Mouse (Mus musculus) liver, embryonic 15.5 days (tissue): Measurements from ENCODE around the gene Fam229b. TPM values are rescaled to one million over a fixed set of nuclear protein-coding genes. Genes with fewer than 3 reads are reported as not detected.

Experiments
- ATAC-seq: fragments of 200-750 bp; cut with Nextera tagmentation; 2 replicates; pipeline ENCODE4 v1.8.0; 2017; ENCODE audit warnings: moderate number of reproducible peaks, mild to moderate bottlenecking, moderate library complexity; ENCODE audit not compliant: insufficient read depth
- H3K27ac ChIP-seq: fragments of 300-500 bp; sonication (generic); replicated peaks from 2 replicates; pipeline ENCODE4 v1.5.1; 2015; ENCODE audit warnings: mild to moderate bottlenecking, inconsistent platforms
- H3K27me3 ChIP-seq: fragments of 300-500 bp; sonication (generic); 2 replicates; pipeline ENCODE4 v1.6.1; 2015; ENCODE audit warnings: mild to moderate bottlenecking, inconsistent platforms
- H3K36me3 ChIP-seq: fragments of 300-500 bp; sonication (generic); replicated peaks from 2 replicates; pipeline ENCODE4 v1.6.1; 2015; ENCODE audit warnings: moderate library complexity, mild to moderate bottlenecking, inconsistent platforms
- H3K4me1 ChIP-seq: fragments of 300-500 bp; sonication (generic); replicated peaks from 2 replicates; pipeline ENCODE4 v1.6.1; 2015; ENCODE audit warnings: inconsistent platforms
- H3K4me2 ChIP-seq: fragments of 300-500 bp; sonication (generic); 2 replicates; pipeline ENCODE4 v1.6.1; 2015; ENCODE audit warnings: moderate library complexity, mild to moderate bottlenecking, inconsistent platforms
- H3K4me3 ChIP-seq: fragments of 300-500 bp; sonication (generic); replicated peaks from 2 replicates; pipeline ENCODE4 v1.5.1; 2015; ENCODE audit warnings: mild to moderate bottlenecking, inconsistent platforms
- H3K9ac ChIP-seq: fragments of 300-500 bp; sonication (generic); 2 replicates; pipeline ENCODE4 v1.6.1; 2015; ENCODE audit warnings: moderate library complexity, mild to moderate bottlenecking, inconsistent platforms
- H3K9me3 ChIP-seq: fragments of 300-500 bp; sonication (generic); replicated peaks from 2 replicates; pipeline ENCODE4 v1.6.1; 2016; ENCODE audit warnings: inconsistent platforms
- WGBS: fragments of 180-500 bp; shearing (Covaris S2); methylation state at CpG from one replicate; pipeline ENCODE4 v1.1.7; 2015; ENCODE audit warnings: mixed read lengths; ENCODE audit not compliant: insufficient replicate concordance; 5-methylcytosine and 5-hydroxymethylcytosine counted together
- polyA plus RNA-seq: library from polyadenylated mRNA; unstranded; fragments of >200 nt; fragmentation: Nextera tagmentation; extraction: Ambion mirVana; gene quantifications from 2 replicates; pipeline ENCODE4 v1.2.1, GENCODE M21; 2015

Fam229b gene
- polyA plus RNA-seq, 1 experiment from 2014 or later, result 0.89 TPM

DNA sequence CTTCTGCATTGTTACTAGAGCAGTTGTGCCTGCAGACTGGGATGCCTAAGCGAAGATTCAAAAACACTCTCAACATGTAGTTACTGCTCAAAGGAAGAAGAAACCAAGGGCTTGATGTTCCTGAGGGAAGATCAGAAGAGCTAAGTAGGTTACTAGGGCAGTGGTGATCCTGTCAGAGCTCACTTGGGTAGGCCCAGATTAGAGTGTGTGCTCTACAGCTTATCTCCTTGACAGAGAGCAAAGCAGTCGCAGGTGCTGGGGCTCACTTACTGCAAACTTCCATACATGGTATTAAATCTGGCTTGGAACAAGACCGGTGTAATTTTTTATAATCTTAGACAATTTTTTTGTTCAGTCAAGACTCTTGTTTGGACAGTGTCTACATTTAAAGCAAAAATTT lies 4.1 kb upstream of the Fam229b start:
- WGBS, result 75% methylated on average over 3 of the region's 3 CpGs
- H3K27me3 ChIP-seq, result no peaks in the 10 kb centered on the region
- no peak overlapping the region for H3K4me2 ChIP-seq
- ATAC-seq, result no peak
- H3K4me1 ChIP-seq, result peaks cover 25% of the 10 kb centered on the region
- no peak overlapping the region for H3K27ac ChIP-seq
- H3K36me3 ChIP-seq, result peaks cover 17% of the 10 kb centered on the region
- no peaks in the 10 kb centered on the region for H3K9me3 ChIP-seq
- no peak overlapping the region for H3K9ac ChIP-seq
- H3K4me3 ChIP-seq, result no peak overlapping the region

DNA sequence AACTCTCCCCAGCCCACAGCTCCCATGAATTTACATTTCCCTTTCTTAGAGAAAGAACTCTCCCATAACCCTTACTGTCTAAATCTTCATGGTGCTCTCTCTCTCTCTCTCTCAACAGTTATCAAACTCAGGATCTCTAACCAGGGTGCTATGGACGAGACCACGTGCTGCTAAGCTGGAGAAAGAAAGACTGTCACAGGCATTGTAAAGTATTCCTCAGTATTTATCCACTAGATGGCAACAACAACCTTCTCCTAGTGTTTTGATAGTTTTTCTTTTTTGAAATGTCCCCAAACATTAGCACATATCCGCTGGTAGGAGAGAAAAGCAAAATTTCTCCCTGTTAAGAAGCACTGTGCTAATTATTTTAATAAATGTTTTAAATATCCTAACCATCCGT lies 12.3 kb downstream of the Fam229b start:
- no peaks in the 10 kb centered on the region for H3K27me3 ChIP-seq
- 23% methylated on average over 4 of the region's 4 CpGs for WGBS
- ATAC-seq, result no peak
- no peaks in the 10 kb centered on the region for H3K36me3 ChIP-seq
- H3K9ac ChIP-seq, result no peak overlapping the region
- no peak overlapping the region for H3K4me2 ChIP-seq
- no peak overlapping the region for H3K27ac ChIP-seq
- no peaks in the 10 kb centered on the region for H3K4me1 ChIP-seq
- no peaks in the 10 kb centered on the region for H3K9me3 ChIP-seq
- H3K4me3 ChIP-seq, result no peak overlapping the region

DNA sequence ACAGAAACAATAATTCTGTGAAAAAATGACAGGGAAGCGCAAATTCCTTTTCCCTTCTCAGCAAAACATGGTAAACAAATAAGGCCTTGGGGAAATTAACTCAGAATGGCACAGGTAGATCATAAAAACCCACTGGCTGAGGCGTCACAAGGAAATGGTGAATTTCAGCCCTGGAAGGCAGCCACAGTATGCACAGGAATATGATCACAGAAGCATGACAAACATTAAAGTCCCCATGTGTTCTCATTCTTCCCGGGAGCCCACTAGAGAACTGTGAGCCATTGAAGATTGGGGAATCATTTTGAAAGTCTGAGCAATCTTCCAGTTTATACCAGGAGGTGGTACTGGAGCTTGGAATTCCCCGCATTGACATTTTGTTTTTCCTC lies 24.2 kb downstream of the Fam229b start:
- WGBS, result 56% methylated on average over 4 of the region's 4 CpGs
- H3K4me1 ChIP-seq, result no peaks in the 10 kb centered on the region
- no peak for ATAC-seq
- no peak overlapping the region for H3K4me3 ChIP-seq
- H3K27me3 ChIP-seq, result no peaks in the 10 kb centered on the region
- no peak overlapping the region for H3K9ac ChIP-seq
- no peaks in the 10 kb centered on the region for H3K9me3 ChIP-seq
- no peaks in the 10 kb centered on the region for H3K36me3 ChIP-seq
- H3K27ac ChIP-seq, result no peak overlapping the region
- no peak overlapping the region for H3K4me2 ChIP-seq

- Histone ChIP-seq H3K36me3 (no peaks in the 10 kb centered on the region), H3K4me2 (no peak overlapping the region), H3K4me1 (no peaks in the 10 kb centered on the region), H3K9ac (no peak overlapping the region), H3K9me3 (no peaks in the 10 kb centered on the region), H3K27me3 (no peaks in the 10 kb centered on the region), H3K27ac (no peak overlapping the region), H3K4me3 (no peak overlapping the region)
- ATAC-seq, result no peak
- 32% methylated on average over 10 of the region's 10 CpGs for WGBS
These were observed 24.8 kb downstream of the Fam229b start for GRCm38 (mm10) chr10:39108837-39109488.

- Histone ChIP-seq H3K4me1 (no peaks in the 10 kb centered on the region), H3K27ac (no peak overlapping the region), H3K36me3 (no peaks in the 10 kb centered on the region), H3K9ac (no peak overlapping the region), H3K27me3 (no peaks in the 10 kb centered on the region), H3K9me3 (no peaks in the 10 kb centered on the region), H3K4me3 (no peak overlapping the region), H3K4me2 (no peak overlapping the region)
- 69% methylated on average over 4 of the region's 4 CpGs for WGBS
- ATAC-seq, result no peak
These were observed 26.8 kb downstream of the Fam229b start for GRCm38 (mm10) chr10:39106935-39107334.

- H3K4me2 ChIP-seq, result no peak overlapping the region
- WGBS, result 51% methylated on average over 3 of the region's 3 CpGs
- ATAC-seq, result no peak
- no peaks in the 10 kb centered on the region for H3K27me3 ChIP-seq
- no peak overlapping the region for H3K4me3 ChIP-seq
- H3K27ac ChIP-seq, result no peak overlapping the region
- no peaks in the 10 kb centered on the region for H3K4me1 ChIP-seq
- no peaks in the 10 kb centered on the region for H3K9me3 ChIP-seq
- H3K36me3 ChIP-seq, result no peaks in the 10 kb centered on the region
- H3K9ac ChIP-seq, result no peak overlapping the region
These were observed 27.3 kb downstream of the Fam229b start for GRCm38 (mm10) chr10:39106413-39106812.

DNA sequence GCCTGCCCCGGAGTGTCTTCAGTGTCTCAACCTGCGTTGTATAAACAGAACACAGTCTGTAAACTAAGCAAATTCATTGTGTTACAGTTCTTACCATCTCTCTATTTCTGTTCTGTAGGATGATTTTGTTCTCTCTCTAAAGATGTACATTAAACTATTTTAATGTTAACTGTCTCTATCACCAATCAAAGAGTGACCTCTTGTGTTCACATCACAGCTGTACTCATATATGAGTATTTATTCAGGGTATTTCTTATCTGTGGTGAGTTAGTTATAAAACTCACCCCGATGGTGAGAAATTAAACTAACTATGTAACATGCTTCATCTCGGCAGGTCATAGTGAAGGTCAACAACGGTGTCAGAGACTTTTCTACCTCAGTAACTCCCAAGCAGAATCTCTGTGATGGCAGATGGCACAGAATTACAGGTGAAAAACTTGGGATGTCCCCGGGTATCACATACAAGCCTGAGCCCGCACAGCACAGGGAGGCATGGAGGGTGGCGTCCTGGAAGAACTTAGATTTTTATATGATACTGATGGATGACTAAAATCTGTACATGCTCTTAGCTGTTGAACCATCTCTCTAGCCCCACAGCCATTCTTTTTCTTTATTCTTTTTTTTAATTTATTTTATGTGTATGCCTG lies 28.8 kb downstream of the Fam229b start:
- WGBS, result 76% methylated on average over 8 of the region's 8 CpGs
- H3K4me1 ChIP-seq, result no peaks in the 10 kb centered on the region
- ATAC-seq, result no peak
- H3K36me3 ChIP-seq, result no peaks in the 10 kb centered on the region
- no peak overlapping the region for H3K9ac ChIP-seq
- no peaks in the 10 kb centered on the region for H3K27me3 ChIP-seq
- H3K9me3 ChIP-seq, result no peaks in the 10 kb centered on the region
- H3K27ac ChIP-seq, result no peak overlapping the region
- no peak overlapping the region for H3K4me3 ChIP-seq
- no peak overlapping the region for H3K4me2 ChIP-seq

- WGBS, result 89% methylated on average over 10 of the region's 10 CpGs
- Histone ChIP-seq H3K27ac (no peak overlapping the region), H3K4me1 (no peaks in the 10 kb centered on the region), H3K36me3 (no peaks in the 10 kb centered on the region), H3K4me2 (no peak overlapping the region), H3K4me3 (no peak overlapping the region), H3K9ac (no peak overlapping the region), H3K9me3 (no peaks in the 10 kb centered on the region), H3K27me3 (no peaks in the 10 kb centered on the region)
- ATAC-seq, result no peak
These were observed 35.0 kb downstream of the Fam229b start for GRCm38 (mm10) chr10:39098746-39099145.

DNA sequence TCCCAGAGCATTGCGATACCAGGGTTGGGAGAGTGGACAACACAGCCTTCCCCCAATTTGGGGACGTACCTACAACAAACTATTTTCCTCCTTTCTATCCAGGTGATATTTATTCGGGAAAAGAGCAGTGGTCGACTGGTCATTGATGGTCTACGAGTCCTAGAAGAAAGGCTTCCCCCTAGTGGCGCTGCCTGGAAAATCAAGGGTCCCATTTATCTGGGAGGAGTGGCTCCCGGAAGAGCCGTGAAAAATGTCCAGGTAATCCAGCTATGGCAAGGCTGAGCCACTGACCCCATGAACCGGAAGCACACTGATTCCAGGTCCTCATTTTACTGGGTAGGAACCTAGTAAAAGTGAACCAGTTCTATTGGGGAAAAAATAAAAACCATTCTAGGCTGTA lies 36.7 kb downstream of the Fam229b start:
- Histone ChIP-seq H3K9me3 (no peaks in the 10 kb centered on the region), H3K4me3 (no peak overlapping the region), H3K36me3 (no peaks in the 10 kb centered on the region), H3K27me3 (no peaks in the 10 kb centered on the region), H3K27ac (no peak overlapping the region), H3K4me1 (no peaks in the 10 kb centered on the region), H3K9ac (no peak overlapping the region), H3K4me2 (no peak overlapping the region)
- WGBS, result 69% methylated on average over 9 of the region's 9 CpGs
- ATAC-seq, result no peak

DNA sequence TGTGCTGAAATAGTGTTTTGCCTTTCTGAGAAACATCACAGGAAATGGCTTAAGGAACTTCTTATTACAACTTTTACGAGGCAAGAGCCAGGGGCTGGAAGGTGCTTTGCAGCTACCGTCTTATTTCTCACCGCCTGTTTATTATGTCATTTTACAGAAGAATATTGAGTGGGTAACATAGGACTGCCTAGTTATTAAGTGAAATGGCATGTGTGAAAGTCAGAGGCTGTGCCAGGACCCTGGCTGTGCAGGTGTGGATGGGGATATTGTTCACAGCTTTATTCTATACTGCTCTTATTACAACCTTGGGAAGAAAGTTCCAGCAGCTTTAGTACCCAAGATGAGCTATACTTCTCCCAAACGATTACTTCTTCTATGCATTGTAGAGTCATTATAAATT lies 61.7 kb downstream of the Fam229b start:
- no peak overlapping the region for H3K4me2 ChIP-seq
- no peak for ATAC-seq
- no peaks in the 10 kb centered on the region for H3K9me3 ChIP-seq
- H3K27me3 ChIP-seq, result no peaks in the 10 kb centered on the region
- H3K4me3 ChIP-seq, result no peak overlapping the region
- no peaks in the 10 kb centered on the region for H3K4me1 ChIP-seq
- no peak overlapping the region for H3K9ac ChIP-seq
- WGBS, result 60% methylated on average over 4 of the region's 4 CpGs
- no peak overlapping the region for H3K27ac ChIP-seq
- H3K36me3 ChIP-seq, result no peaks in the 10 kb centered on the region
